Mouse (Mus musculus) T-helper 2 cell (primary cell): ENCODE measurements at regions not wholly inside any gene's neighbourhood (a gene's known extent, or its start where the extent isn't known, plus 50 kb on each side); places are given as distances from the start of the nearest gene placed in this dataset.
"Not testable (repeated sequence)": the region's sequence is repeated elsewhere in the genome, so short reads cannot be mapped to it uniquely, and the experiment has no call there.

Experiments
- in situ Hi-C: fragments of 300-600 bp; cut with MboI, MseI; formaldehyde crosslinking; loops from one replicate; pipeline ENCODE4 v1.15.1; 2025; ENCODE audit warnings: high pct_unique_total_duplicates

- in situ Hi-C loops: no loop called here
Measured at GRCm38 (mm10) chr16:86222997-86223396, 321.4 kb upstream of the Adamts5 start.

- in situ Hi-C loops: no loop called here
Measured at GRCm38 (mm10) chr16:86210547-86210946, 308.9 kb upstream of the Adamts5 start.

DNA sequence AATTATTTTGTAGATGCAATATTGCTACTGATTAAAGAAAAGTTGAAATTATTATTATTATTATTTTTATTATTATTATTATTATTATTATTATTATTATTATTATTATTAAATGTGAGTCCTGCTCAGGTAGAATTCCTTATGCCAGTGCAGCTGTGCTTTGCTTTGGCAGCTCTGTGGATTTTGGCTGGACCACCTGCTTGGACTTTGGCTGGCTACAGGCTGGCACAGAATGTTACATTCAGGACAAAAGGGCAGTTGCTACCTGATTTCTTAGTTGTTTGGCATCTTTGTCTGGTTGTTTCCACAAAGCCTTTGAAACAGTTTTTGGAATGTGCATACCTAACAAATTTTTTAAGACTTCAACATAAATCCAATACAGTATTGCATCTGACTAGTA lies 307.7 kb upstream of the Adamts5 start:
- in situ Hi-C loops: no loop called here

GRCm38 (mm10) chr16:86189874-86190273 lies 288.2 kb upstream of the Adamts5 start:
- in situ Hi-C loops: no loop called here

GRCm38 (mm10) chr16:86188966-86189365 lies 287.3 kb upstream of the Adamts5 start:
- in situ Hi-C loops: no loop called here

GRCm38 (mm10) chr16:86187609-86188008 lies 286.0 kb upstream of the Adamts5 start:
- in situ Hi-C loops: not testable (repeated sequence)

DNA sequence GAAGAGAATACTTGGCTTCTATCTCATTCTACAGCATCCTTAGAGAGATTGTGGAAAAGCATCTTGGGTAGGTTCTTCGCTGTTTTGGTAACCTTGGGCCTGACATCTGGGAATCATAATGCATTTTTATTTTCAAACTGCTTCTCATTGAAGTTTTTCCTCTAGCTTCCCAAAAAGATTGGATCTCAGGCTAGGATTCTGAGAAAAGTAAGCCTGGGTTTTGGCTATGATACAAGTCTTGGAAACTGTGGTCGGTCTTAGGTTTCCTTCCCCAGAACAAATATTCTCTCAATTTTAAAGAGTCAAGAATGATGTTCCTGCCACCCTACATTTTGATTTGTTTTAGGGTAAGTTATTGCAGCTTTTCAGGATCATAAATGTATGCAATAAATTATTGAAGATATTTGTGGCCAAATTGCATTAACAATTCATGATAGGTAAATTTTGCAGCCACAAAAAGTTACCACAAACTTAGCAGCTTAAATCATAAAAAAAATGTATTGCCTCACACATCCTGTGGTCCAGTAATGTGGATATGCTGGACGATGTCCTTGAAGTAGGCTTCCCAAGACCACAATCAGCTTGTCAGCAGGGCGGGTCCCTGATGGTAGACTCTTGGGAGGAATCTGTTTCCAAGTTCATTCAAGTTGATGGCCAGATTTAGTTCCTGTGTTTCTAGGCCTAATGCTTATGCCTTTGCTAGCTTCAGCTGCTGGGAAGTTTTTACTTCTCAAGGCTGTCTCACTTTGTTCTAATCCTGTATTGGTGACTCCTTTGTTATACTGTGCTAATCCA lies 257.6 kb upstream of the Adamts5 start:
- in situ Hi-C loops: loop anchor here (25.0 kb wide), 1 partner anchor 1972 kb away; no protein-coding TSS in a partner anchor

- in situ Hi-C loops: no loop called here
Measured at GRCm38 (mm10) chr16:86138171-86138570, 236.5 kb upstream of the Adamts5 start.

- in situ Hi-C loops: no loop called here
Measured at GRCm38 (mm10) chr16:86136169-86136568, 234.5 kb upstream of the Adamts5 start.

DNA sequence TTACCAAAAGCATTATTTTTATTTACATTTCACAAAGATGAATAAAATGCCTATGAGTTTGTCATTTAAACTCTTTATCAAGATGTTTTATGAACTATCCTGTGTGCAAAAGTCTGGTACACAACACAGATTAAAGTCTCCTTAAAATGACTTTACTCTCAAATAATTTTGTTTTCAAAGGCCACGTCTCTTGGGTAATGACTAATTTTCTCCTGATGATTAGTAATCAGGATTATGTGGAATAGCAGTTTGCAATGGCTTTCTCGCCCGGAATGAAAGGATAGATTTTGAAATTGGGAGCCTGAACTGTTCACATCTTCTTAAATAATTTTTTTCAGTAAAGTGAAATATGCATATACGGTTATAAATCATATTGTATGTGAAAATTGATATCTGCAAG lies 225.8 kb upstream of the Adamts5 start:
- in situ Hi-C loops: no loop called here

DNA sequence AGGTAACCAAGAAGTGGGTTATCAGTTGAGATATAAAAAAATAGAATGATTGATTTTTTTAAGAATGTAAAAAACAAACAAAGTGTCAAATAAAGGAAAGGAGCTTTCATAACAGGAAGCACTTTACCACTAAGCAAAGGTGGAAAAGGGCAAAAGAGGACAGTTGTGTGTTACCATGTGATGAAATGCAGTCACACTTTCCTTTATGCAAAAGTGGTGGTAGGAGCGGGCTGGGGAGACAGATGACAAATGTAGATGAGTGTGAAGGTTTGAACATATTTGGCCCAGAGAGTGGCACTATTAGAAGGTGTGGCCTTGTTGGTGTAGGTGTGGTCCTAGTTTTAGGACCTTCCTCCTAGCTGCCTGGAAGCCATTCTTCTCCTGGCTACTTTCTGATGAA lies 222.6 kb upstream of the Adamts5 start:
- in situ Hi-C loops: no loop called here

GRCm38 (mm10) chr16:86122936-86123335 lies 221.3 kb upstream of the Adamts5 start:
- in situ Hi-C loops: no loop called here

GRCm38 (mm10) chr16:86117959-86118358 lies 216.3 kb upstream of the Adamts5 start:
- in situ Hi-C loops: no loop called here

- in situ Hi-C loops: no loop called here
Measured at GRCm38 (mm10) chr16:86115587-86116376, 214.2 kb upstream of the Adamts5 start.

- in situ Hi-C loops: no loop called here
Measured at GRCm38 (mm10) chr16:86094461-86094860, 192.8 kb upstream of the Adamts5 start.

GRCm38 (mm10) chr16:86090175-86090574 lies 188.5 kb upstream of the Adamts5 start:
- in situ Hi-C loops: no loop called here

DNA sequence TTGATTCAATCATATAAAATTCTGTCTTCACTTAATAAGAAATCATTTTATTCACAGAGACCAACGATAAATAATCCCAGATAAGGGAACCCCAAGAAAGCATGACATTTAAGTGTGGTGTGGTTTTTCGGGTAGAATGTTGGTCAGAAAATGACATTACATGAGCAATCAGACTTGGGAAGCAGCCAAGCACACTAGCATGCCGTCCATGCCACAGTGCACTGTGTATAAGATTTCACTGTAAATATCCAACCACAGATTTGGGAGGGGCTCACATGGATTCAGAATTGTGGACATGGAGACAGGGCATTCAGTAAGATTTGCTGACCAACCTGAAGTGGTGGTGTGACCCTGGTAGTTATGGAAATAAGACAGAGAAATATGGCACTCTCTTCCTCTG lies 185.8 kb upstream of the Adamts5 start:
- in situ Hi-C loops: no loop called here

DNA sequence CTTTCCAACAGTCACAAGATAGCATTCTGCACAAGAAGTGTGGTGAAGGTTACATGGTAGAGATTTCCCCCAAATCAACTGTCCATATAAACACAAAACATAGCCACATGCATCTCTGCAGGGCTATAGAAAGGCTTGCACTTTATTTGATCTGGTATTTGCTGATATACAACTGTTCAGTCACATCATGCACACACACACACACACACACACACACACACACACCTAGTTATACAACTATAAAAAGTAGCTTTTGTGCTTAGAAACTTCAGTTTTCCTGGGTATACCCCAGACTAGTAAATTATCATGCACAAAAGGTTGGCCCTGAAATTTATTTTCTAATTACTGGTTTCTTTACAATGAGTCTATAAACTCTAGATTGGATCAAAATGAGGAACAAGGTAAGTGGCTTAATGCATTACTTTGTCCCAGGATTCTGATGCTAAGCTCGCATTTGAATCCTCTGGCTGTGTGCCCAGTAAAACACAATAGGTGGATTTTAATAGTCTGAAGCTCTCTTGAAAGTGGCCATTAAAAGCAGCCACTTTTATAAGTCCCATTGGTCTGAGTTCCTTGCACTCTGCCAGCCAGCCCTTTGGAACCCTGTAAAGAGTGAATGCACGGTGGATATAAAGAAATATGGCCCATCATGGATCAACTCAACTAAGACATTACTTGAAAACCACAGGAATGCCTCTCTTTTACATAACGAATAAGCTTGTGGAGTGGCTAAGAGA lies 166.2 kb upstream of the Adamts5 start:
- in situ Hi-C loops: no loop called here

GRCm38 (mm10) chr16:86060087-86060486 lies 158.5 kb upstream of the Adamts5 start:
- in situ Hi-C loops: no loop called here

DNA sequence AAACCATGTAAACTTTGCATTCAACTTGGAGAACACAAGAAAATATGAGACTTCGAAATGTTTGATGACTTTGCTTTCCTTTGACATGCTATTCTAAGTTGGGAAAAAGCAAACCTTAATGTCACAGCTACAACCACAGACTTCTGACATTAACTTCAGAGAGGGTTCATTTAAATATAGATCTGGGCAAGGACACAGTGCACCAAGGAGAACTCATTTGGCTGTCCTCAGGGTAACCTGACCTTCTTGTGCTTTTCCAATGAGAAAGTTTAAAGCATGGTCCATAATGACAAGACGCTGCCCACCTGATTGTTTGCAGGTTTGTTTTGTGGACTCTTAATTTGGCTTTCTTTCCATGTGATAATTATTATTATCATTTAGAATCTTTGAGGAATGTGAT lies 143.1 kb upstream of the Adamts5 start:
- in situ Hi-C loops: no loop called here

DNA sequence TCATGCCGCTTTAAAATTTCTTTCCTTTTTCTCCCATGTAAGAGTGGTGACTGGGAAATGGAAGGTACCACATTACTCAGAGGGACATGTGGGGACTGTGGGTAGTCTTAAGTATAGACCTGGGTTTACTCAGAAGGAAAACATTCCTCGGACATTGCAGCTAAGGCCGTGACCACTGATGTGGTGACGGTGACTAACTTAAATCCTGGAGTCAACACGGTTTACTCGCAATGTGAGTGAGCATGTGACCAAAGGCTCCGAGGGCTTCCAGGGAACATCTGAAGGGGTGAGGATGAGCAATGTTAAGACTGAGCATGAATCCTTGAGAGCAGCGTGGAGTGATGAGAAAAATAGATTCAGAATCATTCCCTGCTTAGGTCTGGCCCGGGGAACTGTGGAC lies 133.1 kb upstream of the Adamts5 start:
- in situ Hi-C loops: no loop called here

DNA sequence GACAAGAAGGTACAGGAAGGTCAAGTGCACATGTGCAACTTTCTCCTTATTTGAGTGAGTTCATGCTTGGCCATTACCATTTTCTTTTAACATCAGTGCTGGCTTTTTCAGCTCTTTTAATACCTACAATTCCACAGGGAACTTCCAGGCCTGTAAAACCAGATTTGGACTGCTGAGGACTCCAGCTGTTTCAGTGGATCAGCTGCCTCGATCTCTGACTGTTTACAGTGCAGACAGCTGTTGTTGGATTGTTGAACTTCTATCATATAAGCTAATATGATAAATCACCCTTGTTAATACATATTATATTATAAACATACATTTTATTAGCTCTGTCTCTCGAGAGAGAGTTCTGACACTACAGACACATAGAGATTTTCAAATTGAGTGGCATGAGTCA lies 126.1 kb upstream of the Adamts5 start:
- in situ Hi-C loops: no loop called here
